Mouse (Mus musculus) CH12.LX (cell line): ENCODE results near the gene Dnah7a. TPM values are rescaled to one million over a fixed set of nuclear protein-coding genes. Genes with fewer than 3 reads are reported as not detected.
"Not testable (repeated sequence)": the region's sequence is repeated elsewhere in the genome, so short reads cannot be mapped to it uniquely, and the experiment has no call there.

Source experiments
- DNase-seq: peaks from one replicate; pipeline ENCODE4 v3.0.0-alpha.2; 2013; ENCODE audit errors: extremely low read depth
- H3K27ac ChIP-seq: 2 replicates; pipeline ENCODE4 v1.5.1; 2012; ENCODE audit warnings: low read depth, mild to moderate bottlenecking, control low read depth, moderate library complexity; ENCODE audit not compliant: insufficient read depth
- H3K27me3 ChIP-seq: replicated peaks from 2 replicates; pipeline ENCODE3; 2012; ENCODE audit warnings: inconsistent platforms
- H3K36me3 ChIP-seq, 2 experiments: replicated peaks in 1 of 2; 2 replicates each; pipeline versions ENCODE3 to v1.6.1; 2012; ENCODE audit warnings: inconsistent platforms in 1 of 2, low read length in 1 of 2, mild to moderate bottlenecking in 1 of 2, mixed read lengths in 1 of 2, moderate library complexity in 1 of 2; ENCODE audit not compliant: control insufficient read depth in 1 of 2, insufficient read depth in 1 of 2
- H3K4me1 ChIP-seq, 2 experiments: 2 replicates each; pipeline ENCODE4 v1.6.1; 2012; ENCODE audit warnings: inconsistent platforms in 1 of 2, moderate library complexity in 1 of 2; ENCODE audit not compliant: insufficient read depth in 2 of 2, control insufficient read depth in 1 of 2
- H3K4me2 ChIP-seq: 2 replicates; pipeline ENCODE4 v1.6.1; 2012; ENCODE audit warnings: low read depth, mild to moderate bottlenecking, control low read depth; ENCODE audit not compliant: poor library complexity, insufficient read depth, severe bottlenecking
- H3K4me3 ChIP-seq, 3 experiments: fragments of 150-350 bp in 1 of 3; sonication (generic) in 1 of 3; replicated peaks in 1 of 3; 2 replicates each; pipeline versions ENCODE3 to v1.5.1; 2011 to 2012; ENCODE audit warnings: low read depth in 2 of 3, low read length in 2 of 3, mild to moderate bottlenecking in 2 of 3, moderate library complexity in 2 of 3, control low read depth in 1 of 3, improper control_type of control experiment in 1 of 3, inconsistent platforms in 1 of 3, mixed read lengths in 1 of 3; ENCODE audit not compliant: poor library complexity in 1 of 3
- H3K79me2 ChIP-seq: replicated peaks from 2 replicates; pipeline ENCODE4 v1.6.1; 2012; ENCODE audit warnings: mild to moderate bottlenecking, moderate library complexity; ENCODE audit not compliant: control insufficient read depth, poor library complexity, insufficient read depth, severe bottlenecking; ENCODE audit errors: extremely low read depth
- H3K9ac ChIP-seq: 2 replicates; pipeline ENCODE4 v1.6.1; 2012; ENCODE audit warnings: low read depth, mild to moderate bottlenecking, control low read depth, moderate library complexity; ENCODE audit not compliant: insufficient read depth
- H3K9me3 ChIP-seq: replicated peaks from 2 replicates; pipeline ENCODE3; 2012; ENCODE audit warnings: low read length, inconsistent platforms, mixed read lengths
- dilution Hi-C: fragments of 300-500 bp; cut with MboI; formaldehyde crosslinking; loops from 2 replicates; pipeline ENCODE4 v1.14.3; 2020; ENCODE audit warnings: low sequenced_read_pairs; ENCODE audit not compliant: extremely low pct_unique_long_range_greater_than_20kb, extremely low pct_ligation_motif_present
- in situ Hi-C: fragments of 300-500 bp; cut with MboI; formaldehyde crosslinking; loops from 3 replicates; pipeline ENCODE4 v1.14.3; 2019; ENCODE audit warnings: low sequenced_read_pairs, low pct_ligation_motif_present, low pct_unique_long_range_greater_than_20kb, mixed read lengths
- polyA plus RNA-seq: library from polyadenylated mRNA; unstranded; fragments of >175 nt; gene quantifications from 2 replicates; pipeline ENCODE4 v1.2.1, GENCODE M21; 2012; ENCODE audit warnings: low read depth; ENCODE audit not compliant: insufficient read length
- total RNA-seq, 2 experiments: library from RNA; depleted of rRNA; stranded (reverse); fragments of 300-350 nt in 1 of 2; fragments of >200 nt in 1 of 2; gene quantifications; 2 replicates each; pipeline ENCODE4 v1.2.3; 2012 to 2014

Gene Dnah7a
- total and polyA plus RNA-seq, 3 experiments = 0.04 TPM; not detected in 2

GRCm38 (mm10) chr1:53547018-53547417, 159.6 kb downstream of the Dnah7a start:
- H3K27ac ChIP-seq, H3K36me3 ChIP-seq, H3K4me3 ChIP-seq, H3K9me3 ChIP-seq, H3K27me3 ChIP-seq, DNase-seq, in situ Hi-C loops, H3K9ac ChIP-seq, H3K4me2 ChIP-seq, H3K79me2 ChIP-seq, dilution Hi-C loops, H3K4me1 ChIP-seq: not testable (repeated sequence)

- H3K9ac ChIP-seq, H3K9me3 ChIP-seq, H3K27ac ChIP-seq, H3K4me1 ChIP-seq, H3K79me2 ChIP-seq, H3K4me3 ChIP-seq, dilution Hi-C loops, H3K4me2 ChIP-seq, H3K27me3 ChIP-seq, DNase-seq, H3K36me3 ChIP-seq, in situ Hi-C loops: not testable (repeated sequence)
Measured at GRCm38 (mm10) chr1:53538356-53538755, 168.2 kb downstream of the Dnah7a start.

- DNase-seq, H3K4me3 ChIP-seq, dilution Hi-C loops, H3K9me3 ChIP-seq, H3K79me2 ChIP-seq, H3K9ac ChIP-seq, H3K27me3 ChIP-seq, in situ Hi-C loops, H3K27ac ChIP-seq, H3K36me3 ChIP-seq, H3K4me1 ChIP-seq, H3K4me2 ChIP-seq: not testable (repeated sequence)
Measured at GRCm38 (mm10) chr1:53534826-53535225, 171.8 kb downstream of the Dnah7a start.

GRCm38 (mm10) chr1:53526021-53526420, 180.6 kb downstream of the Dnah7a start:
- H3K4me2 ChIP-seq, H3K27ac ChIP-seq, H3K9ac ChIP-seq, H3K9me3 ChIP-seq, dilution Hi-C loops, DNase-seq, H3K4me1 ChIP-seq, H3K36me3 ChIP-seq, H3K79me2 ChIP-seq, H3K27me3 ChIP-seq, in situ Hi-C loops, H3K4me3 ChIP-seq: not testable (repeated sequence)
